Mouse (Mus musculus) neural tube, embryonic 10.5 days (tissue): ENCODE results near the gene Cdhr4.
"Not testable (repeated sequence)": the region's sequence is repeated elsewhere in the genome, so short reads cannot be mapped to it uniquely, and the experiment has no call there.

Experiments
- DNase-seq: peaks from one replicate; pipeline ENCODE4 v3.0.0-alpha.2; 2017; ENCODE audit warnings: low spot score; ENCODE audit errors: extremely low spot score

Cdhr4 gene

GRCm38 (mm10) chr9:108003531-108003890, 11.2 kb downstream of the Cdhr4 start:
- no peak for DNase-seq

GRCm38 (mm10) chr9:108008041-108008440, 15.7 kb downstream of the Cdhr4 start:
- no peak for DNase-seq

DNA sequence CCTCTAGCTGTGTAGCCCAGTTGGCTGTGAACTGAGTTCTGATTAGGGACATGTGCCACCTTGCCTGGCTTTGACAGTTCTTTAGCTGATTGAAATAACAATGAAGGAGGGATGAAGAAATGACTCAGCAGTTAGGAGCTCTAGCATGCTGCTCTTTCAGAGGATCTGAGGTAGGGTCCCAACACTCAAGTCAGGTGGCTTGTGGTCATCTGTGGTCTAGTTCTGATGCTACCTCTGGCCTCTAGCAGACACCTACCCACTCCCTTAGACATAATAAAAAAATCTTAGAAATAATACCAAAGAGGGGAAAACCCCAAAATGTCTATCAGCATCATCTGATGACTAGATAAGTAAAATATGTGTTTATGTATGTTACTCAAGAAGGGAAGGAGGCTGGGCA, 18.1 kb downstream of the Cdhr4 start:
- DNase-seq, result no peak

- DNase-seq, result not testable (repeated sequence)
Measured at GRCm38 (mm10) chr9:108013577-108013976, 21.3 kb downstream of the Cdhr4 start.

DNA sequence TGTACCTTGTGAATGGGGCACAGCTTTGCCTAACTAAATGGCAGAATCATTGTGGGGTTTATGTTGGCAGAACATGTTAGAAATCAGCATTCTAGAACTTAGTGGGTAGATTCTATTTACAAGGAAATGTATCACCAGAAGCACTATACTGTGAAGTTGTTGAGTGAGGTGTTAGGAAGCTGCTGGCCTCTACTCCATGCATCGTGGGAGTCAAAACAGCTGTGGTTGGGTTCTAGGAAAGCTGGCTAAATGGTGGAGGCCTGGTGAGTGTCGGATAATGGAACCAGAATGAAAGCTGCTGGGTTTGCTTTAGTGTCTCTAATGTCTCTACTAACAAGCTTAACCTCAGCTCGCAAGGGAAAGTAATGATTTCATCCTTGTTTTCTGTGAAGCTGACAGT, 24.8 kb downstream of the Cdhr4 start:
- no peak for DNase-seq

- no peak for DNase-seq
Measured at GRCm38 (mm10) chr9:108020741-108021140, 28.4 kb downstream of the Cdhr4 start.

DNA sequence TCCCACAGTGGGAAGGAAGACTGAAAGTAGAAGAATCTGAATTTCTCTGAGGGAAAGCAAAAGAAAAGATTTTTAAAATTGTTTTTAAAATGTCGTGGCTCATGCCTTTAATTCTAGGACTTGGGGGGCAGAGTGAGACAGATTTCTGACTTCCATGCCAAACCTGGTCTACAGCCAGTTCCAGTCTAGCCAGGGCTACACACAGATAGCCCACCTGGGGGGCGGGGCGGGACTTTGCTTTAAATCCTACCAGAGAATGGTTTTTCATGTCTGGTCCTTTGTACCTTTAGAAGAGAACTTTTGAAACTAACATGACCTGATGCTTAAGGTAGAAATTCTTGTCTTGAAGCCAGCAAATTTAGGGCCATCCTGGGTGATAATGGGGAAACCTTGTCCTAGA, 30.9 kb downstream of the Cdhr4 start:
- DNase-seq, result no peak

DNA sequence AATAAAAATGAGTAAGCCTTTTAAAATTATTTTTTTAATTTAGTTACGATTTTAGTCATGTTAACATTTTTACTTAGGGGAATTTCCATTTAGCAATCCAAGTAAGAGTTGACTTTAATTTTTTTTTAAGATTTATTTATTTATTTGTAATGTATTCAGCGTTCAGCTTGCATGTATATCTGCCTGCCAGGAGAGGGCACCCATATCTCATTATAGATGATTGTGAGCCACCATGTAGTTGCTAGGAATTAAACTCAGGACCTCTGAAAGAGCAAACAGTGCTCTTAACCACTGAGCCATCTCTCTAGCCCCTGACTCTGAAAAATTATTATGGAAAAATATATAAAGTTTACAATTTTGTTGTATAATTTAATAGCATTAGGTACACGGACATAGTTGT, 34.3 kb downstream of the Cdhr4 start:
- DNase-seq, result no peak

GRCm38 (mm10) chr9:108027867-108028266, 35.6 kb downstream of the Cdhr4 start:
- DNase-seq, result no peak

DNA sequence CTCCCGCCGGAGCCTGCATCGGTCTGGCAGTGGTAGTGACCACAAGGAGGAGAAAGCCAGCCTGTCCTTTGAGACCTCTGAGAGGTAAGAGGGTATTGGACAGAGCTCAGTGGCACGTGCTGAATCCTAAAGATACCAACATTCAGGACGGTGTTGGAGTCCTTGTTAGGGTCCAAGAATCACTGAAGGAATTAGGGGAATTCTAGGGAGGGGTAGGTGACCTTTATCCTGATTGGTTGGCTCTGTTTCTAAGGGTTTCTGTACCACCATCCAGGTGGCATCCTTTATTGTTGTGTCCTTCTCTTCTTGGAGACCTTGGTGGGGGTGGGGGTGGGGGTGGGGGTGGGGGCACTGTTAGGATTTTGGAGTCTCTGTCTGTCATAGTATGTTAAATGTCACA, 39.8 kb downstream of the Cdhr4 start:
- no peak for DNase-seq

- DNase-seq, result no peak
Measured at GRCm38 (mm10) chr9:108035331-108036156, 43.2 kb downstream of the Cdhr4 start.

DNA sequence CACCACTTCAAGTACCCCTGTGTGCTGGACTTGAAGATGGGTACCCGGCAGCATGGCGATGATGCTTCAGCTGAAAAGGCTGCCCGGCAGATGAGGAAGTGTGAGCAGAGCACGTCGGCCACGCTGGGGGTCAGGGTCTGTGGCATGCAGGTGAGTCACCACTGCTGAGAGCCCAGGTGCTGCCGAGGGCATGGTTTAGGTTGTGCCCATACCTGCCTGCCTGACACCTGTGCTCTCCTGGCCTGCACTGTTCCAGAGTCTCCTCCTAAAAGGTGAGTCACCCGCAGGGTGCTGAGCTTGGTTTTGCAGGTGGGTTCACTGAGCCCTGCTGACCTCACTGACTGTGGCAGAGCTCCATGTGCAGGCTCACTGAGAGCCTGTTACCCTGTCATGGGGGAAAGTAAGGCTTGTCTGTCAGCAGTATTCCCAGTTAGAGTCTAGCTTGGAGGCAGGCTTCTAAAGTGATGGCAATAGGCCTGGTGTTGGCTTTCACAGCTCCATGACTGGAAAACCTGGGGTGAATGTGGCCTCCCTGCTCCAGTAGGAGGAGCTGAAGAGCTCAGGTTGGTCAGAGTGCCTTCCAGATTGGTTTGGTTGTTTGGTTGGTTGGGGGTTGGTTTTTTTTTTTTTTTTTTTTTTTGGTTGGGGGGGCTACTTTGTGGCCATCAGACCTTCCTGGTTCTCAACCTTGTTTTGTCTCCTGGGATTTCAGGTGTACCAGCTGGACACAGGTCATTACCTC, 52.6 kb downstream of the Cdhr4 start:
- no peak for DNase-seq

DNA sequence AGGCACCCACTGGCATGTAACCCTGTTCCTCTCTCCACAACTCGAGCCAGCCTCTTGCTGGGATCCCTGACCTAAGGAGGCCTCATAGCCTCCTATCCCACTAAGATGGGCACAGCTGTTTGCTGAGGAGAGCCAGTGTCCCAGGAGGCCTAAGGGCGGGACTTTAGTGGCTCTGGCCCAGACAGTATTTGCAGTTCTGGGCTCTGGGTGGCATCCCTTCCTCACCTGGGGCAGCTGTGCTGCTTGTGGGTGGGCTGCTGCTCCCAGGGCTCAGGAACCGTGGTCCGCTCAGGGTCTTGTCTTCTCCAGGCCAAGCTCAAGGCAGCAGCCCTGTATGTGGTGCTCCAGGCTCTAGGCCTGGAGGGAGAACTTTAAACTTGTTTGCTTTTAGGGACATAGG, 54.3 kb downstream of the Cdhr4 start:
- no peak for DNase-seq

GRCm38 (mm10) chr9:108047601-108048565, 55.6 kb downstream of the Cdhr4 start:
- DNase-seq, result no peak

GRCm38 (mm10) chr9:108048566-108048955, 56.3 kb downstream of the Cdhr4 start:
- DNase-seq, result no peak

DNA sequence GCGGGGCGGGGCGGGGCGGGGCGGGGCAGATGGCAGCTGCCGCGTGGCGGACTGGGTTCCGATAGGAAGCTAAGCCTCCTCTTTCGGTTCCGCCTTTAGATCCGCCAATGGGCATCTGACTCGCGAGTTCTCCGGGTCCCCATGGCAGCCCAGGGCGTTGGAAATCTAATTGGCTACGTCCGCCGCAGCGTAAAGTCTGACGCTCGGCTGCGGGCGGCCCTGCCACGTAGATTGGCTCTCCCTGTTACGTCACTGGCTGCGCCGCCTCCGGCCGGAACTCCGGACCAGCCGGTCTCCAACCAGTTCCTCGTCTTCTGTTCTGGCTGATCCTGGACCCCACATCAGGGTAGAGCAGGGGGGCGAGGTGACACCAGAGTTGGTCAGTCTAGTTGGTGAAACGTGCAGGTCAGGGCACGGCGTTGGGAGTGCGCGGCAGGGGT, 56.7 kb downstream of the Cdhr4 start, which contains the start of gene Gmppb:
Gene Gmppb, plus strand, starts transcription at position 227 of the 440 bp plus-strand sequence.
- peak; percentile 91 for DNase-seq
